Comparison of ENCODE assay signal across 24 mouse cellular contexts in the genomic region with DNA sequence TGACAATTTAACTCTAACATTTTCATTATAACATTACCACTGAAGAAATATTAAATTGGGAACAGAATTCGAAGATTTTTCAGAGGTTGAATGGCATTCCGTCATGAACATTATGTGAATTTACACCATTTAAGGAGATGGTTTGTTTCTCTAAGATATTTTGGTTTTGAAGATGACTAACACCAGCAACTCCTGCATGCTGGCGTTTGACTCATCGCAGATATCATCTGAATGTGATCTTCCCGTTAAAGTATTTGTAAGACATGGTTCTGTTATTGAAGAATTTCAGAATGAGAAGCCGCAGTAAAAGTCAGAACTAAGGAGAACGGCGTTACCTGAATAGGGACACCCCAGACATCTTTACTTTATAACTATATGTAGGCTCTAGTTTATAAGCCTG. TPM values are rescaled to one million over a fixed set of nuclear protein-coding genes. Genes with fewer than 3 reads are reported as not detected.
DNase-seq lines count a peak whose midpoint lies in the region; ATAC-seq and TF ChIP-seq lines count a peak whose summit lies in the region.
"Had no signal": no experiment of that assay in that cellular context is flagged by ENCODE, and none has a peak within 500 bp of the region (broad histone marks: within the 10 kb centered on the region; RNA-seq: fewer than 3 reads in every experiment).

No protein-coding gene starts in this region.

- H3ac ChIP-seq in myocyte (ENCODE audit: control insufficient read depth, insufficient read length), result no peak overlapping the region

- H3K27me3 ChIP-seq in myocyte (ENCODE audit: control insufficient read depth, insufficient read depth, insufficient read length), result no peaks in the 10 kb centered on the region
- H3K27me3 ChIP-seq: embryonic facial prominence, embryonic 13.5 days; embryonic facial prominence, embryonic 15.5 days had no signal

- no peak for TF ChIP-seq POLR2A in myocyte (IDR thresholded peaks at IDR 0.05; ENCODE audit: insufficient read length, low read depth)

- ATAC-seq in frontal cortex, adult (ENCODE audit: low TSS enrichment), result peak; percentile 79
- ATAC-seq: activated CD4-positive, CD25-positive, alpha-beta regulatory T cell, adult 4 months; forebrain, embryonic 13.5 days; forebrain, embryonic 16.5 days; Patski had no signal

- no peak overlapping the region for H3K4me3 ChIP-seq in myocyte
- H3K4me3 ChIP-seq: embryonic facial prominence, embryonic 13.5 days; embryonic facial prominence, embryonic 15.5 days; forebrain, embryonic 13.5 days had no signal

- peak overlapping the region; percentile 53 for H3K4me2 ChIP-seq in myocyte (ENCODE audit: low read depth)
- H3K4me2 ChIP-seq: embryonic facial prominence, embryonic 13.5 days; embryonic facial prominence, embryonic 15.5 days; forebrain, embryonic 13.5 days had no signal

- no peaks in the 10 kb centered on the region for H3K36me3 ChIP-seq in myocyte (ENCODE audit: control insufficient read depth, insufficient read depth)
- H3K36me3 ChIP-seq: embryonic facial prominence, embryonic 13.5 days; embryonic facial prominence, embryonic 15.5 days had no signal

- no peak for DNase-seq in frontal cortex, postnatal 14 days (ENCODE audit: low spot score in 2 of 2)
- DNase-seq in 3T3-L1 (ENCODE audit: low read depth, low spot score), result peak; percentile 64
- peak; percentile 71 for DNase-seq in brain, adult 2 months (ENCODE audit: low read depth, low spot score)
- DNase-seq in kidney, postnatal 4 days, result no peak
- DNase-seq in adrenal gland, postnatal 4 days (ENCODE audit: low spot score in 2 of 2), result no peak
- DNase-seq: adrenal gland, adult 8-10 months; adrenal gland, postnatal 25 days; cerebellum, adult 11 months; cerebellum, adult 18-20 months; cerebellum, adult 8-10 months; cerebellum, adult 9-11 months; cerebellum, postnatal 14 days; cerebellum, postnatal 36 days; embryo, embryonic 11 days had no signal

- no peaks in the 10 kb centered on the region for H3K79me2 ChIP-seq in myocyte (ENCODE audit: control insufficient read depth, insufficient read depth)

TF ChIP-seq in myocyte, 11 proteins besides CTCF, POLR2A, EP300 and RAD21:
- no peak for TF ChIP-seq REST (IDR thresholded peaks at IDR 0.05; ENCODE audit: insufficient read depth, insufficient read length)
- TF ChIP-seq MAX (IDR thresholded peaks at IDR 0.05; ENCODE audit: low read depth), result no peak
- no peak for TF ChIP-seq SRF (IDR thresholded peaks at IDR 0.05; ENCODE audit: control insufficient read depth, insufficient read length, low read depth)
- TF ChIP-seq E2F4 (IDR thresholded peaks at IDR 0.05; ENCODE audit: insufficient read depth), result no peak
- no peak for TF ChIP-seq TCF12 (IDR thresholded peaks at IDR 0.05; ENCODE audit: insufficient read depth, poor library complexity, severe bottlenecking)
- no peak for TF ChIP-seq MYOG (IDR thresholded peaks at IDR 0.05; ENCODE audit: control insufficient read depth in 1 of 3, insufficient read depth in 1 of 3, insufficient read length in 2 of 3, low read depth in 2 of 3)
- no peak for TF ChIP-seq TCF3 (IDR thresholded peaks at IDR 0.05; ENCODE audit: insufficient read length, low read depth)
- TF ChIP-seq POLR2AphosphoS2 (IDR thresholded peaks at IDR 0.05; ENCODE audit: insufficient read length, low read depth), result no peak
- no peak for TF ChIP-seq MYOD1 (IDR thresholded peaks at IDR 0.05; ENCODE audit: control insufficient read depth in 1 of 3, insufficient read length in 2 of 3, low read depth in 2 of 3)
- no peak for TF ChIP-seq CEBPB (IDR thresholded peaks at IDR 0.05; ENCODE audit: insufficient read depth, poor library complexity, severe bottlenecking)
- no peak for TF ChIP-seq USF1 (IDR thresholded peaks at IDR 0.05; ENCODE audit: low read depth)
TF ChIP-seq in myocyte: peak in this region for 0.

RNA-seq across cellular contexts. Expression of a gene that starts 5.6 kb away (rescaled TPM):
- polyA plus RNA-seq in myocyte (2012; fragmentation: generic; extraction: Trizol), result not detected
- total RNA-seq in adrenal gland, postnatal 4 days (2021), result under 1 TPM; 0.34 to 0.67 TPM
- total RNA-seq: common myeloid progenitor, adult 5-6 weeks; MEL had no signal
- polyA plus RNA-seq: activated CD4-positive, CD25-positive, alpha-beta regulatory T cell, adult 4 months; forebrain, embryonic 13.5 days; forebrain, embryonic 16.5 days; Patski had no signal

RNA-seq across cellular contexts. Expression of a gene that starts 19.2 kb away (rescaled TPM):
- 14.8 TPM for polyA plus RNA-seq in myocyte (2012; fragmentation: generic; extraction: Trizol)
- total RNA-seq in adrenal gland, postnatal 4 days (2021), result 10 to 100 TPM; 21.2 to 21.3 TPM

RNA-seq across cellular contexts. Expression of a gene that starts 29.7 kb away (rescaled TPM):
- 5.4 TPM for polyA plus RNA-seq in myocyte (2012; fragmentation: generic; extraction: Trizol)
- total RNA-seq in adrenal gland, postnatal 4 days (2021), result 10 to 100 TPM; 10.0 to 12.4 TPM

Comparison
In these comparisons a context has a peak if more than half of its experiments do, and no peak if none do; other contexts are left out.
1. DNase-seq: peak in 3T3-L1 (single experiment) and brain, adult 2 months (single experiment); none in frontal cortex, postnatal 14 days (0 of 2), kidney, postnatal 4 days (0 of 2) and adrenal gland, postnatal 4 days (0 of 2).